Mouse (Mus musculus) embryo, embryonic 10 days (tissue): ENCODE data around the gene Sema6b.
A peak's percentile ranks its signal among the peaks of the same experiment; 100 is the strongest.
"Not testable (repeated sequence)": the region's sequence is repeated elsewhere in the genome, so short reads cannot be mapped to it uniquely, and the experiment has no call there.

Experiments used
- DNase-seq: peaks from one replicate; pipeline ENCODE4 v3.0.0-alpha.2; 2015; ENCODE audit warnings: low spot score

The Sema6b gene

GRCm38 (mm10) chr17:56117251-56117710 is 22.9 kb downstream of the Sema6b start, which contains the start of gene Plin5:
TSS of gene Plin5 (minus strand) at chr17:56117596.
- peak; percentile 69 for DNase-seq

- DNase-seq, result no peak
Observed at GRCm38 (mm10) chr17:56116193-56116592, 23.9 kb downstream of the Sema6b start.

- DNase-seq, result no peak
Observed at GRCm38 (mm10) chr17:56112743-56113142, 27.4 kb downstream of the Sema6b start.

- peak; percentile 91 for DNase-seq
Observed at GRCm38 (mm10) chr17:56111864-56112263, 28.3 kb downstream of the Sema6b start.

GRCm38 (mm10) chr17:56111021-56111420 is 29.1 kb downstream of the Sema6b start:
- DNase-seq, result no peak

GRCm38 (mm10) chr17:56110571-56110970 is 29.6 kb downstream of the Sema6b start:
- DNase-seq, result no peak

DNA sequence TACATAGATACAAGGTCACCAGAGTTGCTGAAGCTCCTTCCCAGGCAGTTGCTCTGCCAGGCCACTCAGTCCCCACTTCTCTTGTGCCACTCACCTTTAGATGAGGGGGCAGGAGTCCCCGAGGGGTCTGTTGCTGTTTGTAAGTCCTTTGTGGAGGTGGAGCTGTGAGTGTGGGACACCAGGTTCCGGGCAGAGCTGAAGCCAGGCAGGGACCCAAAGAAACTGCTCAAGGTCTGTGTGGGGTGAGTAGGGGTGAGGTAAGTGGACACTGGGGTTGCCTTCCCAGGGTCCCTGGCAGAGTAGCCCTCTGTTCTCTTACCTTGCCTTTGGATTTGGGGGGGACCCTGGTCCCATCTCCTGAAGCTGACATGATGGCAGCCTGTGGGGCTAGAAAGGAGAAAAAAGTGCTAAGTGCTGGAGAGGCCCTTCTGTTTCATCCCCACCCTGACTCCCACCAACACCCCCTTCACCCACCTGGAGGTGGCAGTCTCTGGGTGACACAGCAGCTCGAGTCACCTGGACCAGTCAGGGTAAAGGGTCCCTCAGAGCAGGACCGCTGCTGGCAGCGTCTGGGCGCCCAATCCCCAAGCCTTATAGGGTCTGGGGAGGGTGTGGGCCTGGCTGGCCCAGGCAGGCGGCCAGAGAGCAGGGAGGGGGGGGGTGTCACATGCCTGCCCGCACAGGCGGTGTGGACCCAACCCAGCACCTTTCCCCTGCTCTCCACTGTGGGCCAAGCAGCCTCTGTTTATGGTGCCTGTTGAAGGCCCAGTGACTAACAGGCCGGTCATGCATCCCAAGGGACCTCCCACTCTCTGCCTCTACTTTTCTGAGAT is 30.7 kb downstream of the Sema6b start, which contains the start of gene Plin4:
Gene Plin4, minus strand, starts transcription at position 585 of the 833 bp plus-strand sequence.
- no peak for DNase-seq

GRCm38 (mm10) chr17:56108334-56109044 is 31.7 kb downstream of the Sema6b start:
- no peak for DNase-seq

GRCm38 (mm10) chr17:56107736-56108135 is 32.4 kb downstream of the Sema6b start:
- no peak for DNase-seq

- no peak for DNase-seq
Observed at GRCm38 (mm10) chr17:56106981-56107380, 33.2 kb downstream of the Sema6b start.

DNA sequence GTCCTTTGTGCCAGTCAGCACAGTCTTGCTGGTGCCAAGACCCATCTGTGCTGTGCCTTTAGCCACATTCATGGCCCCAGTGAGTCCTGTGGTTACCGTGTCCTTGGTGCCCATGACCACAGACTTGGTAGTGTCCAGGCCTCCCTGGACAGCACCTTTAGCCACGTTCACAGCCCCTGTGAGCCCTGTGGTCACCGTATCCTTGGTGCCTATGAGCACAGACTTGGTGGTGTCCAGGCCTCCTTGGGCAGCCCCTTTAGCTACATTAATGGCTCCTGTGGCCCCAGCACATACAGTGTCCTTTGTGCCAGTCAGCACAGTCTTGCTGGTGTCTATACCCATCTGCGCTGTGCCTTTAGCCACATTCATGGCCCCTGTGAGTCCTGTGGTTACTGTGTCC is 33.7 kb downstream of the Sema6b start:
- not testable (repeated sequence) for DNase-seq

DNA sequence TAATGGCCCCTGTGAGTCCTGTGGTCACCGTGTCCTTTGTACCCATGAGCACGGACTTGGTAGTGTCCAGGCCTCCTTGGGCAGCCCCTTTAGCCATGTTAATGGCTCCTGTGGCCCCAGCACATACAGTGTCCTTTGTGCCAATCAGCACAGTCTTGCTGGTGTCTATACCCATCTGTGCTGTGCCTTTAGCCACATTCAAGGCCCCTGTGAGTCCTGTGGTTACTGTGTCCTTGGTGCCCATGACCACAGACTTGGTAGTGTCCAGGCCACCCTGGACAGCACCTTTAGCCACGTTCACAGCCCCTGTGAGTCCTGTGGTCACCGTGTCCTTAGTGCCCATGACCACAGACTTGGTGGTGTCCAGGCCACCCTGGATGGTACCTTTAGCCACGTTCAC is 35.3 kb downstream of the Sema6b start:
- not testable (repeated sequence) for DNase-seq

- DNase-seq, result no peak
Observed at GRCm38 (mm10) chr17:56103465-56104285, 36.5 kb downstream of the Sema6b start.

DNA sequence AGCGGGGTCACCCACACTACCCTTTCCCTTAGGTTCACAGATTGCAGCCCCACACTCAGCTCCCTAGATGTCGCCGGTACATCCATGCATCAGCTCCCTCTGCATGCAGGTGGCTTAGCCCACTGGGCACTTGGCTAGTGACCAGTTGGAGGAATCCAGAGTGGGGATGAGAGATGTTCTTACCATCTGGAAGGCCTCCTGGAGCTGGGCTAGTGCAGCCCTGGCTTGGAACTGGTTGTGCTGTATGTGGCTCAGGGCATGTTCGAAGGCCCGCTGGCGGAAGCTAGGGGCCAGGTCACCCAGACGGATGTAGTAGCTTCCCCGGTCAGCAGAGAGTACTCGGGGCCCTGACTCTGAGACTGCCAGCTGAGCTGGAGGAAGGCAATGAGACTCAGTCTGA is 37.2 kb downstream of the Sema6b start:
- no peak for DNase-seq

GRCm38 (mm10) chr17:56102158-56102557 is 38.0 kb downstream of the Sema6b start:
- no peak for DNase-seq

- no peak for DNase-seq
Observed at GRCm38 (mm10) chr17:56100811-56101210, 39.3 kb downstream of the Sema6b start.

- no peak for DNase-seq
Observed at GRCm38 (mm10) chr17:56098711-56099572, 41.2 kb downstream of the Sema6b start.

DNA sequence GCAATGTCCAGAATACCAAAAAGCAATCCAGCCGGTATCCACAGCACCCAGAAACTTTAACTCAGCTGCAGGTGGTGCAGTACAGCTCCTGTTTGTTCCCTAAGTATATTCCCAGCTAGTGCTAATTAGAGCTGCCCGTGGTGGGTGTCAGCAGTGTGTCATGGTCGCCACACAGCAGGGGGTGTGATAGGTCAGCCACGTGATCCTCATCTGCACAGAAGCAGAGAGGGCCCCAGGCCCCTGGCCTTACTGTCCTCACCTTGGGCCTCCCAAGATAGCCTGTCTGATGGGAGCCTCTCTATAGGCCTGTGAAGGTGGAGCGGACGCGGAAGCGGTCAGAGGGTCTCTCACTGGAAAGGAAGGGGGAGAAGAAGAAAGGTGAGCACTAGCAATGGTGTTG is 42.0 kb downstream of the Sema6b start:
- no peak for DNase-seq

DNA sequence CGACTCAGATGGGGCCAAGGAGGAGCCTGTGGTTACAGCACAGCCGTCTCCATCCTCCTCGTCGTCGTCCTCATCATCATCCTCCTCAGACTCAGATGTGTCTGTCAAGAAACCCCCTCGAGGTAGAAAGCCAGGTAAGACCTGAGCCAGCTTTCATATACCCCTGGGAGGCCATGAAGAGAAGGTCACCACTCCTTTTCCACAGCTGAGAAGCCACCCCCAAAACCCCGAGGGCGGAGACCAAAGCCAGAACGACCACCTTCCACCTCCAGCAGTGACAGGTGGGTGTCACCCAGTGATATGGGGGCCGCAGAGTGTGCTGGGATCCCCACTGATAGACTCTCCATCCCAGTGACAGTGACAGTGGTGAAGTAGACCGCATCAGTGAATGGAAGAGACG is 43.3 kb downstream of the Sema6b start:
- DNase-seq, result no peak

- no peak for DNase-seq
Observed at GRCm38 (mm10) chr17:56092794-56093193, 47.3 kb downstream of the Sema6b start.

DNA sequence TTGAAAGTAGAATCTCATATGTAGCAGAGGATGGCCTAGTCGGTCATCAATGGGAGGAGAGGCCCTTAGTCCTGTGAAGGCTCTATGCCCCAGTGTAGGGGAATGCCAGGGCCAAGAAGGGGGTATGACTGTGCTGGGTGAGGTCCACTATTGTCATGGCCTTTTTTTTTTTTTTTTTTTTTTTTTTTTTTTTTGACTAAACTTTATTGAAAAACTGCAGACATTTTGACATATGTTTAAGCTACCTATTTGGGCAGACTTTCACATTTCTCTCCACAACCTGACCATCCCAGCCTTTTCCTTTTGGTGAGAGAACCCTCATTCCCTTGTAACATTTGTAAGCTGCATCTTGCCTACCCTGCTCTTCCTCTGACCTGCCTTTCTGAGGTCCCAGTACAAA is 47.8 kb downstream of the Sema6b start:
- no peak for DNase-seq
